Mouse (Mus musculus) erythroblast, adult 5-6 weeks (primary cell): Measurements from ENCODE around the gene Nyx. TPM values are rescaled to one million over a fixed set of nuclear protein-coding genes. Genes with fewer than 3 reads are reported as not detected.
"Not testable (repeated sequence)": the region's sequence is repeated elsewhere in the genome, so short reads cannot be mapped to it uniquely, and the experiment has no call there.

ENCODE experiments used
- ATAC-seq: replicated peaks from 2 replicates; pipeline ENCODE4 v1.8.0; 2016; ENCODE audit warnings: moderate number of reproducible peaks, mild to moderate bottlenecking, moderate TSS enrichment, inconsistent platforms; ENCODE audit not compliant: poor library complexity, low FRiP score, severe bottlenecking
- total RNA-seq, 2 experiments: library from RNA; stranded (forward) in 1 of 2; stranded (reverse) in 1 of 2; fragments of 150-400 nt in 1 of 2; fragments of 200-764, 138-1000 nt in 1 of 2; gene quantifications; 2 replicates each; pipeline versions ENCODE4 v1.2.3 to v1.2.4; 2015 to 2017; ENCODE audit warnings: low replicate concordance in 2 of 2

Nyx gene
- not detected in 2 replicates for total RNA-seq (2015; ENCODE audit: low replicate concordance)
- 0.09 and 0.28 TPM in 2 replicates for total RNA-seq (2017; ENCODE audit: low replicate concordance)

- ATAC-seq, result no peak
Observed at GRCm38 (mm10) chrX:13465810-13466209, at the start of gene Nyx. Nyx (plus strand) TSS chrX:13466110.

- ATAC-seq, result no peak
Observed at GRCm38 (mm10) chrX:13422047-13422446, 43.9 kb upstream of the Nyx start.

- no peak for ATAC-seq
Observed at GRCm38 (mm10) chrX:13431421-13431820, 34.5 kb upstream of the Nyx start.

- not testable (repeated sequence) for ATAC-seq
Observed at GRCm38 (mm10) chrX:13436042-13436441, 29.9 kb upstream of the Nyx start.

- ATAC-seq, result not testable (repeated sequence)
Observed at GRCm38 (mm10) chrX:13456544-13456943, 9.4 kb upstream of the Nyx start.

GRCm38 (mm10) chrX:13458766-13459165, 7.1 kb upstream of the Nyx start:
- ATAC-seq, result no peak

- peak; percentile 99 for ATAC-seq
Observed at GRCm38 (mm10) chrX:13461266-13462261, 4.3 kb upstream of the Nyx start.

GRCm38 (mm10) chrX:13462982-13463517, 2.9 kb upstream of the Nyx start:
- ATAC-seq, result no peak

- ATAC-seq, result no peak
Observed at GRCm38 (mm10) chrX:13466681-13467080, 771 bp downstream of the Nyx start.

- ATAC-seq, result no peak
Observed at GRCm38 (mm10) chrX:13467121-13467571, 1.2 kb downstream of the Nyx start.

GRCm38 (mm10) chrX:13469160-13470116, 3.5 kb downstream of the Nyx start:
- no peak for ATAC-seq

GRCm38 (mm10) chrX:13471925-13472324, 6.0 kb downstream of the Nyx start:
- ATAC-seq, result no peak

GRCm38 (mm10) chrX:13472751-13473225, 6.9 kb downstream of the Nyx start:
- ATAC-seq, result no peak

- ATAC-seq, result no peak
Observed at GRCm38 (mm10) chrX:13475382-13475781, 9.5 kb downstream of the Nyx start.

- no peak for ATAC-seq
Observed at GRCm38 (mm10) chrX:13477596-13477995, 11.7 kb downstream of the Nyx start.

GRCm38 (mm10) chrX:13478298-13478697, 12.4 kb downstream of the Nyx start:
- no peak for ATAC-seq

- no peak for ATAC-seq
Observed at GRCm38 (mm10) chrX:13479570-13479969, 13.7 kb downstream of the Nyx start.

GRCm38 (mm10) chrX:13482576-13482975, 16.7 kb downstream of the Nyx start:
- no peak for ATAC-seq

- ATAC-seq, result no peak
Observed at GRCm38 (mm10) chrX:13484447-13484846, 18.5 kb downstream of the Nyx start.

- 0 out of 2 replicates have a peak, but pooled peaks have one; percentile 44 for ATAC-seq
Observed at GRCm38 (mm10) chrX:13489001-13489400, 23.1 kb downstream of the Nyx start.
